Mouse (Mus musculus): ENCODE data around the gene Sigmar1.

The Sigmar1 gene

GRCm38 (mm10) chr4:41757321-41757720 is 1.4 kb upstream of the Sigmar1 start:
- CTCF ChIA-PET = interaction anchor here (0.6 to 0.8 kb wide), 2 partner anchors 15 to 305 kb away, joined by 3 read pairs; no protein-coding TSS in a partner anchor

GRCm38 (mm10) chr4:41756440-41756839 is 483 bp upstream of the Sigmar1 start:
- CTCF ChIA-PET = no interaction called here

- CTCF ChIA-PET = no interaction called here
Observed at GRCm38 (mm10) chr4:41754797-41755337, 1.1 kb downstream of the Sigmar1 start, which contains the start of gene Galt. Gene Galt (plus strand): TSS chr4:41755228.

GRCm38 (mm10) chr4:41745021-41745420 is 10.9 kb downstream of the Sigmar1 start:
- CTCF ChIA-PET = no interaction called here

- CTCF ChIA-PET = no interaction called here
Observed at GRCm38 (mm10) chr4:41744131-41744530, 11.8 kb downstream of the Sigmar1 start.

GRCm38 (mm10) chr4:41741158-41741560 is 14.8 kb downstream of the Sigmar1 start:
- CTCF ChIA-PET = interaction anchor here (1.3 kb wide), 1 partner anchor 30 kb away, joined by 4 read pairs; no protein-coding TSS in a partner anchor

GRCm38 (mm10) chr4:41740380-41741157 is 15.4 kb downstream of the Sigmar1 start:
- CTCF ChIA-PET = interaction anchor here (1.3 kb wide), 1 partner anchor 29 kb away, joined by 4 read pairs; no protein-coding TSS in a partner anchor

GRCm38 (mm10) chr4:41739260-41739659 is 16.7 kb downstream of the Sigmar1 start:
- CTCF ChIA-PET = interaction anchor here (1.5 kb wide), 1 partner anchor 23 kb away, joined by 14 read pairs; no protein-coding TSS in a partner anchor

- CTCF ChIA-PET = interaction anchor here (0.5 to 1.5 kb wide), 3 partner anchors 22 to 37 kb away, joined by 3 to 14 read pairs (median 11); no protein-coding TSS in a partner anchor
Observed at GRCm38 (mm10) chr4:41738256-41738603, 17.7 kb downstream of the Sigmar1 start.

- CTCF ChIA-PET = interaction anchor here (0.5 to 1.5 kb wide), 5 partner anchors 22 to 434 kb away, joined by 3 to 14 read pairs (median 4); no protein-coding TSS in a partner anchor
Observed at GRCm38 (mm10) chr4:41737602-41738255, 18.2 kb downstream of the Sigmar1 start.

GRCm38 (mm10) chr4:41731052-41731765 is 24.7 kb downstream of the Sigmar1 start, which contains the start of gene Arid3c:
Gene Arid3c (minus strand): TSS chr4:41731142.
- CTCF ChIA-PET = no interaction called here

GRCm38 (mm10) chr4:41726826-41727621 is 28.9 kb downstream of the Sigmar1 start:
- CTCF ChIA-PET = interaction anchor here (0.5 kb wide), 1 partner anchor 59 kb away, joined by 5 read pairs; no protein-coding TSS in a partner anchor

- CTCF ChIA-PET = interaction anchor here (0.9 to 1.0 kb wide), 2 partner anchors 9 kb away, joined by 3 to 5 read pairs; partner anchors contain the start of gene Rpp25l
Observed at GRCm38 (mm10) chr4:41722918-41723351, 33.0 kb downstream of the Sigmar1 start, which contains the start of gene Dctn3. Gene Dctn3 (minus strand): TSS chr4:41723170.

- CTCF ChIA-PET = no interaction called here
Observed at GRCm38 (mm10) chr4:41716834-41717233, 39.1 kb downstream of the Sigmar1 start.

GRCm38 (mm10) chr4:41715596-41715995 is 40.4 kb downstream of the Sigmar1 start:
- CTCF ChIA-PET = interaction anchor here (0.5 to 1.0 kb wide), 2 partner anchors 23 to 1436 kb away, joined by 3 to 14 read pairs; no protein-coding TSS in a partner anchor

- CTCF ChIA-PET = interaction anchor here (1.3 kb wide), 1 partner anchor 8 kb away, joined by 5 read pairs; no protein-coding TSS in a partner anchor
Observed at GRCm38 (mm10) chr4:41715082-41715481, 40.9 kb downstream of the Sigmar1 start.

- CTCF ChIA-PET = interaction anchor here (0.5 to 1.3 kb wide), 4 partner anchors 8 to 87 kb away, joined by 3 to 5 read pairs (median 4); no protein-coding TSS in a partner anchor
Observed at GRCm38 (mm10) chr4:41714276-41714675, 41.7 kb downstream of the Sigmar1 start.

GRCm38 (mm10) chr4:41713197-41714067 is 42.5 kb downstream of the Sigmar1 start, which contains the start of gene Rpp25l:
Gene Rpp25l (minus strand): TSS chr4:41713534.
- CTCF ChIA-PET = interaction anchor here (1.0 to 1.3 kb wide), 3 partner anchors 9 to 23 kb away, joined by 3 to 5 read pairs (median 4); no protein-coding TSS in a partner anchor

Measured in spleen, embryonic (tissue).